Mouse (Mus musculus) lung, postnatal 0 days (tissue): ENCODE results near the gene Map1lc3a. TPM values are rescaled to one million over a fixed set of nuclear protein-coding genes. Genes with fewer than 3 reads are reported as not detected.
A peak's percentile ranks its signal among the peaks of the same experiment; 100 is the strongest.

ENCODE experiments used
- ATAC-seq: fragments of 200-750 bp; cut with Nextera tagmentation; 2 replicates; pipeline ENCODE4 v1.8.0; 2017; ENCODE audit warnings: moderate library complexity
- DNase-seq: peaks from one replicate; pipeline ENCODE4 v3.0.0-alpha.2; 2016; ENCODE audit warnings: low spot score
- H3K27ac ChIP-seq: fragments of 300-500 bp; sonication (generic); 2 replicates; pipeline ENCODE4 v1.5.1; 2014; ENCODE audit warnings: antibody characterized with exemption, mild to moderate bottlenecking, low read length, mixed read lengths
- H3K27me3 ChIP-seq: fragments of 300-500 bp; sonication (generic); replicated peaks from 2 replicates; pipeline ENCODE4 v1.6.1; 2014; ENCODE audit warnings: low read length, mixed read lengths; ENCODE audit not compliant: insufficient read depth
- H3K36me3 ChIP-seq: fragments of 300-500 bp; sonication (generic); 2 replicates; pipeline ENCODE4 v1.6.1; 2014; ENCODE audit warnings: low read length, mixed read lengths; ENCODE audit not compliant: insufficient read depth
- H3K4me1 ChIP-seq: fragments of 300-500 bp; sonication (generic); 2 replicates; pipeline ENCODE4 v1.6.1; 2014; ENCODE audit warnings: antibody characterized with exemption, low read depth, low read length, mixed read lengths; ENCODE audit not compliant: insufficient read depth
- H3K4me2 ChIP-seq: fragments of 300-500 bp; sonication (generic); replicated peaks from 2 replicates; pipeline ENCODE4 v1.6.1; 2014; ENCODE audit warnings: low read depth, mild to moderate bottlenecking, low read length, moderate library complexity, mixed read lengths
- H3K4me3 ChIP-seq: fragments of 300-500 bp; sonication (generic); 2 replicates; pipeline ENCODE4 v1.5.1; 2014; ENCODE audit warnings: low read depth, low read length
- H3K9ac ChIP-seq: fragments of 300-500 bp; sonication (generic); replicated peaks from 2 replicates; pipeline ENCODE4 v1.6.1; 2014; ENCODE audit warnings: low read depth, mild to moderate bottlenecking
- H3K9me3 ChIP-seq: fragments of 300-500 bp; sonication (generic); 2 replicates; pipeline ENCODE4 v1.6.1; 2016; ENCODE audit warnings: low read length, mixed read lengths
- CTCF ChIP-seq: IDR thresholded peaks from 2 replicates; pipeline ENCODE4 v1.5.1; 2016; ENCODE audit warnings: antibody characterized with exemption, mild to moderate bottlenecking
- EP300 ChIP-seq: IDR thresholded peaks from 2 replicates; pipeline ENCODE4 v1.6.1; 2016; ENCODE audit warnings: antibody characterized with exemption, mild to moderate bottlenecking, control low read depth
- WGBS: fragments of 180-500 bp; shearing (Covaris S2); extraction: QIAGEN DNeasy Blood & Tissue Kit; methylation state at CpG from one replicate; pipeline ENCODE4 v1.1.7; 2014; 5-methylcytosine and 5-hydroxymethylcytosine counted together
- polyA plus RNA-seq: library from polyadenylated mRNA; unstranded; fragments of >200 nt; fragmentation: Nextera tagmentation; extraction: Ambion mirVana; gene quantifications from 2 replicates; pipeline ENCODE4 v1.2.1, GENCODE M21; 2015

The Map1lc3a gene
- polyA plus RNA-seq, 1 experiment from 2014 or later, result 428 TPM

DNA sequence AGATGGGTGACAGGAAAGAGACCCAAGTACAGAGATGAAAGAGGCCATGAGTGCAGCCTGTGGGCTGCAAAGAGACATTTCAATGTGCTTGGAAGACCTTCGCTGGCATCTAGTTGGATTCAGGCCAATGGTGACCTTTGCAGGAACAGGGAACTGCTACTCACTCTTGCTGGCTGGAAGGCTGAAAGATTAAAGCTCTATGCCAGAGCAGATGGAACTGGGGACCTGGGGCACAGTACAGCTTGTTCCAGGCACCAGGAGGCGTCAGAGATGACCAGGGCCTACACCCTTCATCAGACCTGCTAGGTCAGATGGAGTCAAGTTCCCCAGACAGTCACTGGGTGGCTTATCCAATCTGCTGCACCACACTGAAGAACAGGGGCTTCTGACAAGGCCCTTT, 17.3 kb downstream of the Map1lc3a start:
- WGBS, result 80% methylated on average over 2 of the region's 2 CpGs
- Histone ChIP-seq H3K27ac (no peak overlapping the region), H3K4me2 (no peak overlapping the region), H3K4me3 (no peak overlapping the region), H3K9me3 (no peaks in the 10 kb centered on the region), H3K36me3 (peaks cover 19% of the 10 kb centered on the region; the same call in 1 of the 2 replicates), H3K9ac (no peak overlapping the region), H3K4me1 (no peaks in the 10 kb centered on the region), H3K27me3 (no peaks in the 10 kb centered on the region)
- ATAC-seq, result no peak
- peak; percentile 33 for TF ChIP-seq CTCF
- TF ChIP-seq EP300, result no peak
- no peak for DNase-seq

DNA sequence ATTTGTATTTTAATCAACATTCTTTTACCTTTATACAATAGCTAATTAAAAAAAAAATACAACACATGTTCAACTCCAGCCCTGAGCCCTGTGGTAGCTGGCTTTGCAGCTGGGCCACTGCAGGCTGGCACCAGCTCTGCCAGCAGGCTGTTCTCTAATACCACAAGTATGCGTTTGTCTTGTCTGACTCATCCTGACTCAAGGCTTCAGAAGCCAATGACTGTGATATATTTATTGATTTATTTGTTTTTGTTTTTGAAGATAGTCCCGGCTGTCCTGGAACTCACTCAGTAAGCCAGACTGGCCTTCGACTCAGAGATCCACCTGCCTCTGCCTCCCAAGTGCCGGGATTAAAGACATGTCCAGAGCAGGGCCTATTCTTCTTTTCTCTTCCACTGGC, 17.8 kb downstream of the Map1lc3a start:
- peaks cover 19% of the 10 kb centered on the region; the same call in 1 of the 2 replicates for H3K36me3 ChIP-seq
- H3K4me3 ChIP-seq, result no peak overlapping the region
- ATAC-seq (no peak), DNase-seq (no peak)
- no peak for TF ChIP-seq EP300
- no peak for TF ChIP-seq CTCF
- H3K4me1 ChIP-seq, result no peaks in the 10 kb centered on the region
- H3K9ac ChIP-seq, result no peak overlapping the region
- H3K27me3 ChIP-seq, result no peaks in the 10 kb centered on the region
- no peak overlapping the region for H3K4me2 ChIP-seq
- WGBS, result 86% methylated on average over 4 of the region's 4 CpGs
- H3K9me3 ChIP-seq, result no peaks in the 10 kb centered on the region
- no peak overlapping the region for H3K27ac ChIP-seq

DNA sequence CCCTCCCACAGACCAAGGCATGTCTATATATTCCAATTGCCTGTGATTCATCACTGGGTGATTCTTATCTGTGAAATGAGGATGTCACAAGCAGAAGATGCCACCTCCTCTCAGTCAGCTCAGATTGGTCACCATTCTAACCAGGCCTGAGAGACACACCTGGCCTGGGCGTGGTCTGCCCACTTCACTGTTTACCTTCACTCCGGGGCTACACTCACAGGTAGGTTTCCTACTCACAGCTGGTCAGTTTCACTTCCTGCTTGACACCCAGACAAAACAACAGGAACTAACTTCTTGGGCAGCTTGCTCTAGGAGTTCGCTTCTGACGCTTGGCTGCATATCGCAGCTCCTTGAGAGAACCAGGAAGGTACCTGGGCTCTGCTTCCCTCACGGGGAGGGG, 19.4 kb downstream of the Map1lc3a start:
- peaks cover 19% of the 10 kb centered on the region; the same call in 1 of the 2 replicates for H3K36me3 ChIP-seq
- no peaks in the 10 kb centered on the region for H3K9me3 ChIP-seq
- no peaks in the 10 kb centered on the region for H3K27me3 ChIP-seq
- H3K27ac ChIP-seq, result no peak overlapping the region
- H3K9ac ChIP-seq, result no peak overlapping the region
- no peak overlapping the region for H3K4me3 ChIP-seq
- no peak for TF ChIP-seq EP300
- TF ChIP-seq CTCF, result no peak
- 67% methylated on average over 6 of the region's 6 CpGs for WGBS
- H3K4me2 ChIP-seq, result no peak overlapping the region
- DNase-seq, result no peak
- ATAC-seq, result no peak
- H3K4me1 ChIP-seq, result no peaks in the 10 kb centered on the region

- Histone ChIP-seq H3K27me3 (no peaks in the 10 kb centered on the region), H3K9ac (no peak overlapping the region), H3K4me2 (no peak overlapping the region), H3K4me1 (no peaks in the 10 kb centered on the region), H3K27ac (no peak overlapping the region), H3K36me3 (0 out of 2 replicates have a peak, but pooled peaks cover 4% of the 10 kb centered on the region), H3K9me3 (no peaks in the 10 kb centered on the region), H3K4me3 (no peak overlapping the region)
- 33% methylated on average over 4 of the region's 4 CpGs for whole genome bisulfite sequencing
- ATAC-seq, result peak; percentile 75
- DNase-seq, result peak; percentile 72
- no peak for TF ChIP-seq CTCF
- TF ChIP-seq EP300, result peak; percentile 39; the same call in 1 of the 2 replicates
Observed at GRCm38 (mm10) chr2:155299563-155299962, 23.5 kb downstream of the Map1lc3a start.

GRCm38 (mm10) chr2:155308936-155309592, 33.0 kb downstream of the Map1lc3a start:
- H3K9ac ChIP-seq, result no peak overlapping the region
- no peak overlapping the region for H3K4me2 ChIP-seq
- no peaks in the 10 kb centered on the region for H3K9me3 ChIP-seq
- TF ChIP-seq EP300, result no peak
- TF ChIP-seq CTCF, result peak; percentile 68
- no peaks in the 10 kb centered on the region for H3K36me3 ChIP-seq
- WGBS, result 39% methylated on average over 3 of the region's 3 CpGs
- H3K27ac ChIP-seq, result peak overlapping the region; percentile 52
- DNase-seq (peak; percentile 68), ATAC-seq (peak; percentile 88)
- no peak overlapping the region for H3K4me3 ChIP-seq
- no peaks in the 10 kb centered on the region for H3K27me3 ChIP-seq
- H3K4me1 ChIP-seq, result no peaks in the 10 kb centered on the region

DNA sequence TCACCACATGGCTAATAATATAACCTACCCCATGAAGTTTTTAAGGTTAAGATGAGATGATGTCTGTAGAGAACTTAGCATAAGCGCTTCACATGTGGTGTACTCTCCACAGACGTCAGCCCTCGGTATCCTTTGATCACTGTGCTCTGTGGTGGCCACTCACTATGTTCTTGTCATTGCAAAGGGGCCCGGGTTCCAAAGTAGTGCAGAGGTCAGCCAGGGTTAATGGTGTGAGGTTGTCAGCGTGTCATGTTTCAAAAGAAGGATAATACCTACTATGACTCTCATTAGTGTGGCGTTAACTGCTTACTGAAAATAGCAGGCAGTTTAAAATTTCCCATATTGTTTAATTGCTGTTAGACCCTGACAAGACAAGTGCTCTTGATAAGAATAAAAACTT, 37.6 kb downstream of the Map1lc3a start:
- Histone ChIP-seq H3K4me2 (no peak overlapping the region), H3K9me3 (no peaks in the 10 kb centered on the region), H3K36me3 (no peaks in the 10 kb centered on the region), H3K9ac (no peak overlapping the region), H3K27me3 (no peaks in the 10 kb centered on the region), H3K27ac (no peak overlapping the region), H3K4me1 (no peaks in the 10 kb centered on the region), H3K4me3 (no peak overlapping the region)
- no peak for TF ChIP-seq CTCF
- no peak for TF ChIP-seq EP300
- DNase-seq, result no peak
- WGBS, result 43% methylated on average over 6 of the region's 6 CpGs
- ATAC-seq, result no peak

DNA sequence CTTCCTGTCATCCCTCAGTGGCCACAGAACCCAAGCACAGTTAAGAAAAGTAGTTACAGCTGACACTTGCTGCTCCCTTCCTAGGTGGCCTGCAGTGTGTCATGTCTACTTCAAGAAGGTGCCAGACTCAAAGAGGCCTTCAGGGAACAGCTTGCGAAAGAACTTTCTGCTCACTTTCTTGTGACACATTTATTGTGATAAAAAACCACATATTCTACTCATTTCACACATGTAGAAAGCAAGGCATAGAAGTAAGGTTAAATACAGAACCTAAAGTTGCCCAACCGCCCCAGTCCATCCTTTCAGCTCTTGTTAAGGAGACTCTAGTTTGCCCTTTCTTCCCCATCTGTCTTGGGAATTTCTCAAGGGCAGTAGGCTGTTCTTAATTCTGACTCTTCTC, 42.5 kb downstream of the Map1lc3a start:
- no peak for ATAC-seq
- 91% methylated on average over 2 of the region's 2 CpGs for WGBS
- TF ChIP-seq EP300, result no peak
- TF ChIP-seq CTCF, result no peak

More for the DNA sequence above, 42.5 kb downstream of the Map1lc3a start:
- Histone ChIP-seq H3K27ac (no peak overlapping the region), H3K27me3 (no peaks in the 10 kb centered on the region), H3K36me3 (0 out of 2 replicates have a peak, but pooled peaks cover 4% of the 10 kb centered on the region), H3K4me1 (no peaks in the 10 kb centered on the region), H3K9me3 (no peaks in the 10 kb centered on the region), H3K4me2 (no peak overlapping the region), H3K9ac (no peak overlapping the region), H3K4me3 (no peak overlapping the region)
- DNase-seq, result no peak
